Mouse (Mus musculus) small intestine, adult 2 months (tissue): ENCODE results near the gene Rnf181.

ENCODE experiments used
- CTCF ChIP-seq: fragments of 200-500 bp; IDR thresholded peaks from 2 replicates; pipeline ENCODE4 v1.5.1; 2012; ENCODE audit warnings: low read depth, mild to moderate bottlenecking, control low read depth, inconsistent platforms, low read length, moderate library complexity, mixed read lengths; ENCODE audit not compliant: insufficient replicate concordance, insufficient read length; ENCODE audit errors: extremely low read depth
- POLR2A ChIP-seq: fragments of 200-500 bp; IDR thresholded peaks from 2 replicates; pipeline ENCODE4 v1.6.1; 2012; ENCODE audit warnings: low read depth, mild to moderate bottlenecking, control low read depth, inconsistent platforms, low read length, moderate library complexity

DNA sequence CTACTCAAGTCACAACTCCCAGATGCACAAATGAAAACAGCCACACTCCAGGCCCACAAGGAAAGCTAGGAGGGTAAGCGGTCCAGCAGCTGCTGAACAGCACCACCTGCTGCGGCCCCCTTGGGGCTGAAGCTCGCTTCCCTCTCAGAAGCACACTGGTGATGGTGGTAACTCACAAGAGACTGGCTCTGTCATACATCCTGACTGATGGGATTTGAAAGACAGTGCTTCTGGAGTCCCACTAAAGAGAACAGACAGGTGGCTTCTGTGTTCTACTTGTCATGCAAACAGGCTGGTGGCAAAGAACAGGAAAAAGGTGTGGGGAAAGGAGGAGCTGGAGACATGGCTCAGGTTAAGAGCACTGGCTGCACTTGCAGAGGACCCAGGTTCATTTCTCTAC, 43.8 kb downstream of the Rnf181 start:
- TF ChIP-seq CTCF (no peak), POLR2A (no peak)
